Mouse (Mus musculus) stomach, embryonic 16.5 days (tissue): Measurements from ENCODE around the gene Muc3. TPM values are rescaled to one million over a fixed set of nuclear protein-coding genes. Genes with fewer than 3 reads are reported as not detected.

ENCODE experiments used
- ATAC-seq: fragments of 200-750 bp; cut with Nextera tagmentation; 2 replicates; pipeline ENCODE4 v1.8.0; 2017; ENCODE audit warnings: moderate number of reproducible peaks, moderate TSS enrichment; ENCODE audit not compliant: insufficient read depth, low FRiP score
- H3K27ac ChIP-seq: fragments of 300-500 bp; sonication (generic); 2 replicates; pipeline ENCODE4 v1.5.1; 2014; ENCODE audit warnings: low read length
- H3K27me3 ChIP-seq: fragments of 300-500 bp; sonication (generic); 2 replicates; pipeline ENCODE4 v1.6.1; 2014; ENCODE audit warnings: low read length, control low read depth, mixed read lengths; ENCODE audit not compliant: control insufficient read depth, insufficient read depth
- H3K36me3 ChIP-seq: fragments of 300-500 bp; sonication (generic); 2 replicates; pipeline ENCODE4 v1.6.1; 2014; ENCODE audit warnings: low read length; ENCODE audit not compliant: control insufficient read depth, insufficient read depth
- H3K4me1 ChIP-seq: fragments of 300-500 bp; sonication (generic); 2 replicates; pipeline ENCODE4 v1.6.1; 2014; ENCODE audit warnings: low read length, control low read depth, mixed read lengths; ENCODE audit not compliant: control insufficient read depth, insufficient read depth
- H3K4me2 ChIP-seq: fragments of 300-500 bp; sonication (generic); 2 replicates; pipeline ENCODE4 v1.6.1; 2014; ENCODE audit warnings: low read depth, low read length, mixed read lengths
- H3K4me3 ChIP-seq: fragments of 300-500 bp; sonication (generic); replicated peaks from 2 replicates; pipeline ENCODE4 v1.5.1; 2014; ENCODE audit warnings: mild to moderate bottlenecking, low read length
- H3K9ac ChIP-seq: fragments of 300-500 bp; sonication (generic); 2 replicates; pipeline ENCODE4 v1.6.1; 2014; ENCODE audit warnings: low read length
- H3K9me3 ChIP-seq: fragments of 300-500 bp; sonication (generic); replicated peaks from 2 replicates; pipeline ENCODE4 v1.6.1; 2016; ENCODE audit warnings: low read length, control low read depth; ENCODE audit not compliant: control insufficient read depth
- WGBS: fragments of 180-500 bp; shearing (Covaris S2); extraction: QIAGEN DNeasy Blood & Tissue Kit; methylation state at CpG from one replicate; pipeline ENCODE4 v1.1.7; 2014; 5-methylcytosine and 5-hydroxymethylcytosine counted together
- polyA plus RNA-seq: library from polyadenylated mRNA; unstranded; fragments of >200 nt; fragmentation: Nextera tagmentation; extraction: Ambion mirVana; gene quantifications from 2 replicates; pipeline ENCODE4 v1.2.1, GENCODE M21; 2015

The Muc3 gene
- polyA plus RNA-seq, 1 experiment from 2014 or later = 0.15 TPM

DNA sequence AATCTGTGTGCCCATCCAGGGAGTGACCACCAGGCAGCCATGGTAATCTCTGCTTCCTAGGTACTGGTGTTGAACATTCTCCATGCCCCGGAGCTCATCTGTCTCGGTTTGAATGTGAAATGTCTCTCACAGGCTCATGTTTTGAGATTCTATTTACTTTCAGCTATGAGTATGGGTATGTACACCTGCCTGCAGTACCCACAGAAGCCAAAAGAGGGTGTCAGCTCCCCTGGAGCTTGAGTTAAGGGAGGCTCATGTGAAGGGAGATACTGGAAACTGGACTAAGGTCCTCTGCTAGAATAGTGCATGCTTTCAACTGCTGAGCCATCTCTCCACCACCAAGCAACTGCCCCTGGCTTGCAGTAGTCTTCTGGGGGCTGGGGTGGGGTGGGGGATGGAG, 45.2 kb downstream of the Muc3 start:
- no peaks in the 10 kb centered on the region for H3K27me3 ChIP-seq
- 87% methylated on average over 2 of the region's 2 CpGs for WGBS
- no peak overlapping the region for H3K9ac ChIP-seq
- no peak overlapping the region for H3K4me2 ChIP-seq
- H3K4me3 ChIP-seq = no peak overlapping the region
- H3K36me3 ChIP-seq = no peaks in the 10 kb centered on the region
- no peak for ATAC-seq
- no peaks in the 10 kb centered on the region for H3K9me3 ChIP-seq
- H3K27ac ChIP-seq = no peak overlapping the region
- no peaks in the 10 kb centered on the region for H3K4me1 ChIP-seq

DNA sequence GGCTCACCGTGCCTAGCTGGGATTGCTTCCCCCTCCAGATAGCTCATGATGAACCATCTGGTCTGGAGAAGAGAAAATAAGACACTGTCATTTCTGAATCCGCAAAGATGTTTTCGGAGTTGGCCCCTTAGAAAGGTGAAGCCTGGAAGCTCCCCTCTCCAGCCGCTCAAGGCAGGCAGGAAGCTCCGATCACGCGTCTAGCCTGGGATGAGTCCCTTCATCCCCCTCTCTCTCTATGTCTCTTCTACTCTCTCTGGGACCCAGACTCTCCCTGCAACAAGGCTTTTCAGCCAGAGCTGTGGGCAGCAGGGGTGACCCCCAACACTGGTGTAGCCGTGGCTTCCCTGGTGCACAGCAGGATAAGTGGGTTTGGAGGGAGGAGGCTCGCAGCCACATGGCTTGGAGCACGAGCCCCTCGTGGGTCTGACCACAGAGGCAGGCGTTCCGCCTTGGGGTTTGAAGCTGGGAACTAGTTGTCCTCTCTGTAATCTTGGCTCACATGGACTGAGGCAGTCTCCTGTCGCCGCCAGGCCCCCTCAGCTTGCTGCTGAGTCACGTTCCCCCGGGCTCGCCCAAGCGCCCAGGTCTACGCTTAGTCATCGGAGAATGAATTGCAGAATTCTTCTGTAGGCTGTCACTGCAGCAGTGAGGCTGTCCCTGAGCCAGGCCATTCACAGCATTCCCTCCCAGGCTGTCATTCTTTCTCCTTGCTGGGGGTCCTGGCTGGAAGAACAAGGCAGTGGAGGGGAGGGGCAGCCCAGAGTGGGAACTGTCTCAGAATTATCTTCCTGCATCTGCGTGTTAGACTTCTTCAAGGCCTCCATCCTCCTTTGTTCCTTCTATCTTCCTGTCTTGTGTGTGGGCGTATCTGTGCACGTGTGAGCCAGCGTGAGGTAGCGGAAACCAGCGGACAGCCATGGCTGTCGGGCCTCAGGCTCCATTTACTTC, 46.3 kb downstream of the Muc3 start:
- Histone ChIP-seq H3K27ac (no peak overlapping the region), H3K4me1 (no peaks in the 10 kb centered on the region), H3K9me3 (no peaks in the 10 kb centered on the region), H3K4me3 (no peak overlapping the region), H3K9ac (no peak overlapping the region), H3K4me2 (no peak overlapping the region), H3K36me3 (no peaks in the 10 kb centered on the region), H3K27me3 (no peaks in the 10 kb centered on the region)
- ATAC-seq = peak; percentile 73; the same call in 1 of the 2 replicates
- 65% methylated on average over 28 of the region's 28 CpGs for WGBS

DNA sequence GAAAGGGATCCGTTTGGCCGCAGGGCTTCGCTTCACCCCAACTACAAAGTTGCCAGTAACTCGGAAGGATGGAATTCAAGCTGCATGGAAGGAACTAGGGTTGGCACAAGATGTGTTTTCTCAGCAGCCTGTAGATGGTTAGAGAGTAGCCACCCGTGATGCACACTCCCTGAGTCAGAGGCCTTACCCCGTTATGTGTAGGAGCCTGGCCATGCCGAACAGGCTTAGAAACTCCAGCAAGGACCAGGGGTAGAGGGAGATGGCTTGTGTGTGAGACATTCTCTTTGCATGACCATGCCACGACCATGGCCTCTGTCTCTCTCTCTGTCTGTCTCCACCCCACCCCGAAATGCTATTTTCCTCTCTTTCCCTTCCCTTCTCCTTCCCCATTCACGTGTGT, 47.0 kb downstream of the Muc3 start:
- Histone ChIP-seq H3K27ac (no peak overlapping the region), H3K4me1 (no peaks in the 10 kb centered on the region), H3K4me3 (no peak overlapping the region), H3K36me3 (no peaks in the 10 kb centered on the region), H3K9me3 (no peaks in the 10 kb centered on the region), H3K4me2 (no peak overlapping the region), H3K9ac (no peak overlapping the region), H3K27me3 (no peaks in the 10 kb centered on the region)
- 70% methylated on average over 10 of the region's 10 CpGs for WGBS
- ATAC-seq = no peak

DNA sequence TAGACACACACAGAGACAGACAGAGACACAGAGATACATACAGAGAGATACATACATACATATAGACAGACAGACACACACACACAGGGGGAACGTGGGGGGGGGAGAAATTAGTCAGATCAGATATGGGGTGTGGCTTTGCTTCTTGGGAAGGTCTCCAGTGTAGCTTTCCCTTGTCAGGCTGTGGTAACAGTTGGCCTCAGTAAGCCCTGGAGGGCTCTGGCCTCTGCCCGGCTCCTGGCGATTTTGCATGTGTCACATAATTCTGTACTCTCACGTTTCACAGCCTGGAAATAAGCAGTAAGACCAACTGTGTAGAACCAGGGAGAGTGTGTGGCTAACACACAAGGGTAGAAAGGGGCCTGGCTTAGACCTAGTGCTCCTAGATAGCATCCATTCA, 48.5 kb downstream of the Muc3 start:
- ATAC-seq = no peak
- 55% methylated on average over 4 of the region's 4 CpGs for WGBS
- Histone ChIP-seq H3K4me1 (peaks cover 3% of the 10 kb centered on the region; the same call in 1 of the 2 replicates), H3K27me3 (no peaks in the 10 kb centered on the region), H3K9me3 (0 out of 2 replicates have a peak, but pooled peaks cover 3% of the 10 kb centered on the region), H3K36me3 (no peaks in the 10 kb centered on the region), H3K4me3 (no peak overlapping the region), H3K9ac (no peak overlapping the region), H3K27ac (no peak overlapping the region), H3K4me2 (no peak overlapping the region)

DNA sequence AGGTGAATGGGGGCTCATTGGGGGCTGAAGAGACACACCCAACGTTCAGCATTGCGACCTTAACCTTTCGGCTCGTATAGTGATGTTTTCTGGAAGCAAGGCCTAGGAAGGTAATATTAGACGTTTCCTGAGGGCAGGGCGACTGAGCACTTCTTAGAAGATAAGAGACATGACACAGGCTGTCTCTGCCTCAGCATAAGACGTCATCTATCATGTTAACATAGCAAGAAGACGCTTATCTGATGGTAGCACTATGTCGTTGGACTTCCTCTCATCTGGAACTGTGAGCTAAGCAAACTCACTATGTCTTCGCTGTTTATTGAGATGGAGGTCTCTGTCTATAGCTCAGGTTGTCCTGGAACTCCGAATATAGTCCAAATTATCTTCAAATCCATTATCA, 50.7 kb downstream of the Muc3 start:
- 53% methylated on average over 11 of the region's 11 CpGs for WGBS
- Histone ChIP-seq H3K4me3 (no peak overlapping the region), H3K36me3 (no peaks in the 10 kb centered on the region), H3K9ac (no peak overlapping the region), H3K9me3 (0 out of 2 replicates have a peak, but pooled peaks cover 3% of the 10 kb centered on the region), H3K4me2 (no peak overlapping the region), H3K4me1 (peaks cover 3% of the 10 kb centered on the region; the same call in 1 of the 2 replicates), H3K27me3 (no peaks in the 10 kb centered on the region), H3K27ac (no peak overlapping the region)
- no peak for ATAC-seq

DNA sequence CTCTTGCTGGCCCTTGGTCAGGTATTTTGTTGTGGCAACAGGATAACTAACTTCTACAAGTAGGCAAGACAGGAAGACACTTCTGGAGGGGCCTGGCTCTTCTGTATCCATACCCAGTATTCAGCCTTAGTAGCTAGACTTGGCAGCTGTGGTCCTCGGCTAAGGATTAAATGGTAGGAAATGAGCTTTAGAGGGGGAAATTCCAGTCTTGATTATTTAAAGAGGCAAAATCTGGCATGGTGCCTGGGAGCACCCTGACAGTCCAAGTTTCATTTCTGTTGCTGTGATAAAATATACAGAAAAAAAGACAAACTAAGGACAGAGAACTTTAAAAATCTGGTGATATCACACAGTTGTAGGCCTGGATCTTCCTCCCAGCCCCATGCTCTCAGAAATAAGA, 53.1 kb downstream of the Muc3 start:
- Histone ChIP-seq H3K9ac (no peak overlapping the region), H3K27me3 (no peaks in the 10 kb centered on the region), H3K4me2 (no peak overlapping the region), H3K4me1 (peaks cover 11% of the 10 kb centered on the region; the same call in 1 of the 2 replicates), H3K36me3 (no peaks in the 10 kb centered on the region), H3K4me3 (no peak overlapping the region), H3K27ac (peak overlapping the region; percentile 25; the same call in 1 of the 2 replicates), H3K9me3 (0 out of 2 replicates have a peak, but pooled peaks cover 3% of the 10 kb centered on the region)
- ATAC-seq = peak; percentile 57; the same call in 1 of the 2 replicates
- 33% methylated on average over 1 of the region's 1 CpGs for WGBS

DNA sequence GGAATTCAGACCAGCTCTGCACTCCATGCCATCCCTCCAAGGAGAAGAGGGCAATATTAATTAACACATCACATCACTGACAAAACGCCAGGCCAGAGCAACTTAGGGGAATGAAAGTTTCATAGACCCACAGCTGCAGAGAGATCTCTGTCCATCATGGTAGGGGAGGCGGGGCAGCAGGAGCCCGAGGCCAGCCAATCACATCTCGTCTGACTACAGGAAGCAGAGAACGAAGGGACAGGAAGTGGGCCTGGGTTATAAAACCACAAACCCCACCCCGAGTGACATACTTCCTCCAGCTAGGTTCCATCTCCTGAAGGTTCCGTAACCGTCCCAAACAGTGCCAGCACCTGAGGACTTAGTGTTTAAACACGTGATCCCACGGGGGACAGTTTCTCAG, 54.0 kb downstream of the Muc3 start:
- Histone ChIP-seq H3K36me3 (no peaks in the 10 kb centered on the region), H3K4me3 (no peak overlapping the region), H3K27ac (no peak overlapping the region), H3K4me2 (no peak overlapping the region), H3K9ac (no peak overlapping the region), H3K9me3 (0 out of 2 replicates have a peak, but pooled peaks cover 3% of the 10 kb centered on the region), H3K4me1 (peaks cover 11% of the 10 kb centered on the region; the same call in 1 of the 2 replicates), H3K27me3 (no peaks in the 10 kb centered on the region)
- WGBS = 84% methylated on average over 10 of the region's 10 CpGs
- ATAC-seq = no peak

DNA sequence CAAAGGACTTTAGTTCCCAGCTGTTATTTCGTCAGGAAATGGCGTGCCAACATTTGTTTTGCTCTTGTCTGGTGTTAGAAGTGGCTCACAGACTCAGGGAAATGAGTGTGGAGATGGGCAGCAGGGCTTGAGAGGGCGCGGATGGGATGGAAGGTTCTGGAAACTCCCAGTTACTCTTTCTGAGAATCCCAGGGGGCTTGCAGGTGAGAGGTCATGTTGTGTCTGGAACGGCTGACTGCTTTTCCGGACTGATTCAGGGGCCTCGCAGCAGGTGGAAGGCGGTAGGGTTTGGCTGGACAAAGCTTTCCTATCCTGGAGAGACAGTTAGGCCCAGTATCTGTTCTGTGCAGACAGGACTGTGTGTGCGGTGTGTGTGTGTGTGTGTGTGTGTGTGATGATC, 55.4 kb downstream of the Muc3 start:
- 0 out of 2 replicates have a peak, but pooled peaks cover 3% of the 10 kb centered on the region for H3K9me3 ChIP-seq
- no peak overlapping the region for H3K9ac ChIP-seq
- no peak overlapping the region for H3K4me2 ChIP-seq
- ATAC-seq = no peak
- H3K27me3 ChIP-seq = no peaks in the 10 kb centered on the region
- peaks cover 11% of the 10 kb centered on the region; the same call in 1 of the 2 replicates for H3K4me1 ChIP-seq
- no peak overlapping the region for H3K4me3 ChIP-seq
- WGBS = 74% methylated on average over 9 of the region's 9 CpGs
- no peak overlapping the region for H3K27ac ChIP-seq
- no peaks in the 10 kb centered on the region for H3K36me3 ChIP-seq

DNA sequence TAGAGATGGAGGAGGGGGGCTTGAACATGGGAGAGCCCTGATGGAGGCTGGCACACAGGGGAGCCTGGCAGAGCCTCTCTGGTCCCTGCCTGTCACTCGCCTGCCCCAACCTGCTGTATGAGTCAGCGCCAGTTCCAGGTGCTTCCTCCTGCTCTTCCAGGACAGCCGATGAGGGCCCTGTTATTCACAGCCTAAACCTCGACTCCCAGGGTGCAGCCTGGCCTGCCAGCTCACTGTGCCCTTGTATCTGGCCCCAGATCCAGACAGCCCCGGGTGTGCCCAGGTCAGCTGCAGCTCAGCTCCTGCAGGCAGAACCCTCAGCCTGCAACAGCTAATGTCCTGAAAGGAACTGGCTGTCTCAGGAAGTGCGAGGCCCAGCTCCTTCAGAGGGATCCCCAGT, 57.6 kb downstream of the Muc3 start:
- Histone ChIP-seq H3K9ac (no peak overlapping the region), H3K4me2 (no peak overlapping the region), H3K9me3 (0 out of 2 replicates have a peak, but pooled peaks cover 1% of the 10 kb centered on the region), H3K4me1 (peaks cover 11% of the 10 kb centered on the region; the same call in 1 of the 2 replicates), H3K27me3 (no peaks in the 10 kb centered on the region), H3K4me3 (no peak overlapping the region), H3K27ac (peak overlapping the region; percentile 39; the same call in 1 of the 2 replicates), H3K36me3 (no peaks in the 10 kb centered on the region)
- 48% methylated on average over 6 of the region's 6 CpGs for WGBS
- peak; percentile 59; the same call in 1 of the 2 replicates for ATAC-seq
